10 mouse cellular contexts compared by ENCODE assay signal in genomic region chr5:32614291-32614690, GRCm38 (mm10). TPM values are rescaled to one million over a fixed set of nuclear protein-coding genes. Genes with fewer than 3 reads are reported as not detected.
A peak's percentile ranks its signal among the peaks of the same experiment; 100 is the strongest.
DNase-seq lines count a peak whose midpoint lies in the region; ATAC-seq and TF ChIP-seq lines count a peak whose summit lies in the region.
"Had no signal": no experiment of that assay in that cellular context is flagged by ENCODE, and none has a peak within 500 bp of the region (broad histone marks: within the 10 kb centered on the region; RNA-seq: fewer than 3 reads in every experiment).

No protein-coding gene starts in this region.

- ATAC-seq in heart, embryonic 15.5 days (replicated peaks; ENCODE audit: insufficient number of reproducible peaks, insufficient read depth, low FRiP score, low read depth): no peak
- ATAC-seq in lung, embryonic 15.5 days (ENCODE audit: borderline replicate concordance, extremely low read depth, low FRiP score, low TSS enrichment): no peak
- ATAC-seq in embryonic facial prominence, embryonic 15.5 days (ENCODE audit: insufficient number of reproducible peaks, low FRiP score, low TSS enrichment, low read depth): no peak
- ATAC-seq in midbrain, postnatal 0 days (ENCODE audit: low FRiP score): no peak

- no peak for DNase-seq in heart, postnatal 25 days (ENCODE audit: low spot score)
- no peak for DNase-seq in lung, postnatal 36 days
- peak; percentile 21 for DNase-seq in midbrain, postnatal 0 days (ENCODE audit: low spot score)
- DNase-seq in embryo, embryonic 11 days: no peak
- DNase-seq in thymus, postnatal 14 days: no peak
- DNase-seq: thymus, adult 18-20 months had no signal

- WGBS in heart, embryonic 15.5 days: 62% methylated on average over 2 of the region's 2 CpGs
- 48% methylated on average over 2 of the region's 2 CpGs for WGBS in lung, embryonic 15.5 days
- WGBS in embryonic facial prominence, embryonic 15.5 days: 67% methylated on average over 2 of the region's 2 CpGs
- 66% methylated on average over 2 of the region's 2 CpGs for WGBS in midbrain, postnatal 0 days

- no peak for TF ChIP-seq CTCF in midbrain, postnatal 0 days (IDR thresholded peaks at IDR 0.05)

- intact Hi-C loops in heart, postnatal 25 days (cut with DNase I): loop anchor here (2.0 kb wide), 1 partner anchor 19 kb away; no protein-coding TSS in a partner anchor

- H3K4me2 ChIP-seq in heart, embryonic 15.5 days: peak overlapping the region; percentile 36
- H3K4me2 ChIP-seq in lung, embryonic 15.5 days: peak overlapping the region; percentile 18; the same call in 1 of the 2 replicates
- no peak overlapping the region for H3K4me2 ChIP-seq in embryonic facial prominence, embryonic 15.5 days (replicated peaks)
- no peak overlapping the region for H3K4me2 ChIP-seq in midbrain, postnatal 0 days (ENCODE audit: low read depth, low read length, poor library complexity, severe bottlenecking)

- no peaks in the 10 kb centered on the region for H3K27me3 ChIP-seq in heart, embryonic 15.5 days
- no peaks in the 10 kb centered on the region for H3K27me3 ChIP-seq in lung, embryonic 15.5 days
- H3K27me3 ChIP-seq in embryonic facial prominence, embryonic 15.5 days: no peaks in the 10 kb centered on the region
- H3K27me3 ChIP-seq in midbrain, postnatal 0 days (ENCODE audit: insufficient read depth, low read length): no peaks in the 10 kb centered on the region

- H3K9ac ChIP-seq in heart, embryonic 15.5 days: no peak overlapping the region
- H3K9ac ChIP-seq in lung, embryonic 15.5 days: no peak overlapping the region
- H3K9ac ChIP-seq in embryonic facial prominence, embryonic 15.5 days: no peak overlapping the region
- no peak overlapping the region for H3K9ac ChIP-seq in midbrain, postnatal 0 days (replicated peaks; ENCODE audit: low read length, poor library complexity, severe bottlenecking)

- H3K27ac ChIP-seq in heart, embryonic 15.5 days: peak overlapping the region; percentile 82
- peak overlapping the region; percentile 60 for H3K27ac ChIP-seq in lung, embryonic 15.5 days
- peak overlapping the region; percentile 48; the same call in 1 of the 2 replicates for H3K27ac ChIP-seq in embryonic facial prominence, embryonic 15.5 days (replicated peaks)
- no peak overlapping the region for H3K27ac ChIP-seq in midbrain, postnatal 0 days (ENCODE audit: low read depth, low read length)

- no peaks in the 10 kb centered on the region for H3K9me3 ChIP-seq in heart, embryonic 15.5 days (replicated peaks)
- no peaks in the 10 kb centered on the region for H3K9me3 ChIP-seq in lung, embryonic 15.5 days
- no peaks in the 10 kb centered on the region for H3K9me3 ChIP-seq in embryonic facial prominence, embryonic 15.5 days (replicated peaks)
- H3K9me3 ChIP-seq in midbrain, postnatal 0 days (ENCODE audit: low read length): no peaks in the 10 kb centered on the region
- H3K9me3 ChIP-seq: megakaryocyte, embryonic 14.5 days had no signal

- peak overlapping the region; percentile 11; the same call in 1 of the 2 replicates for H3K4me3 ChIP-seq in heart, embryonic 15.5 days
- H3K4me3 ChIP-seq in lung, embryonic 15.5 days: no peak overlapping the region
- no peak overlapping the region for H3K4me3 ChIP-seq in embryonic facial prominence, embryonic 15.5 days (replicated peaks)
- no peak overlapping the region for H3K4me3 ChIP-seq in midbrain, postnatal 0 days (ENCODE audit: low read depth, low read length)
- H3K4me3 ChIP-seq: megakaryocyte, embryonic 14.5 days had no signal

- peaks cover 16% of the 10 kb centered on the region for H3K4me1 ChIP-seq in heart, embryonic 15.5 days (replicated peaks)
- peaks cover 9% of the 10 kb centered on the region; the same call in 1 of the 2 replicates for H3K4me1 ChIP-seq in lung, embryonic 15.5 days
- H3K4me1 ChIP-seq in embryonic facial prominence, embryonic 15.5 days: peaks cover 8% of the 10 kb centered on the region
- H3K4me1 ChIP-seq in midbrain, postnatal 0 days (ENCODE audit: insufficient read depth, low read length): no peaks in the 10 kb centered on the region

- no peaks in the 10 kb centered on the region for H3K36me3 ChIP-seq in heart, embryonic 15.5 days
- H3K36me3 ChIP-seq in lung, embryonic 15.5 days: no peaks in the 10 kb centered on the region
- H3K36me3 ChIP-seq in embryonic facial prominence, embryonic 15.5 days: no peaks in the 10 kb centered on the region
- no peaks in the 10 kb centered on the region for H3K36me3 ChIP-seq in midbrain, postnatal 0 days (ENCODE audit: insufficient read depth, low read length)

RNA-seq across cellular contexts. Expression of gene Yes1, which starts 3.3 kb away (rescaled TPM):
- 22.5 and 23.7 TPM in 2 replicates for polyA plus RNA-seq in heart, embryonic 15.5 days (2015; fragmentation: Nextera tagmentation; extraction: Ambion mirVana)
- total RNA-seq in heart, postnatal 25 days (2021): 10 to 100 TPM; 21.0 to 22.6 TPM
- 38.5 and 38.7 TPM in 2 replicates for polyA plus RNA-seq in lung, embryonic 15.5 days (2015; fragmentation: Nextera tagmentation; extraction: Ambion mirVana)
- polyA plus RNA-seq in embryonic facial prominence, embryonic 15.5 days (2015; fragmentation: Nextera tagmentation; extraction: Ambion mirVana): 29.1 and 30.5 TPM in 2 replicates
- 20.3 and 22.8 TPM in 2 replicates for total RNA-seq in midbrain, postnatal 0 days (2014; rRNA removed)
- 11.5 TPM in 2 replicates for polyA plus RNA-seq in midbrain, postnatal 0 days (2015; fragmentation: Nextera tagmentation; extraction: Ambion mirVana)

Comparison
In these comparisons a context has a peak if more than half of its experiments do, and no peak if none do; other contexts are left out.
1. H3K4me2 ChIP-seq: peak in heart, embryonic 15.5 days (single experiment) and lung, embryonic 15.5 days (single experiment); none in embryonic facial prominence, embryonic 15.5 days (single experiment) and midbrain, postnatal 0 days (single experiment).